Mouse (Mus musculus): ENCODE measurements around the gene Trhde. TPM values are rescaled to one million over a fixed set of nuclear protein-coding genes. Genes with fewer than 3 reads are reported as not detected.

Gene Trhde
- polyA plus RNA-seq (2012; rRNA removed), result 0.20 and 0.42 TPM in 2 replicates

GRCm38 (mm10) chr10:114802161-114802651, at the start of gene Trhde:
Gene Trhde (minus strand): TSS chr10:114802307.

